Mouse (Mus musculus) cerebellum, adult 9-10 months (tissue): ENCODE results near the gene Tenm3.

Source experiments
- DNase-seq: peaks from one replicate; pipeline ENCODE4 v3.0.0; 2022

Gene Tenm3

DNA sequence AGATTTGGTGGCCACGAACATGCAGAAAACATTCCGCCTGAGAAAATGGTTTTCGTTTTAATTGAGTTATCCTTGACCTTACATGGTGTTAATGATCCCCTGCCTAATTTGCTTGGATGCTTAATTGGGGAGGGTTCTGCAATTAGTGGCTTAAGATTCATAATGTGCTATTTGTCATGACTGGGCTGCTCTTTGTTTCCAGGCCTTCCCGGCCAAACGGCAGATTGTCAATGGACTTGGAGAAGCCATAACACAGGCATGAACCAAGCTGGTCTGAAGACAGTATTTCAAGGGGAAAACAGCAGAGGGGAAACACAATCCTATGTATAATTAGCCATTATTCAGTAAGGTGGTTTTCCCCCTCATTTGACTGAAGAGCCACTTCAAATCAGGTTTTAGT lies 606.8 kb downstream of the Tenm3 start:
- no peak for DNase-seq

DNA sequence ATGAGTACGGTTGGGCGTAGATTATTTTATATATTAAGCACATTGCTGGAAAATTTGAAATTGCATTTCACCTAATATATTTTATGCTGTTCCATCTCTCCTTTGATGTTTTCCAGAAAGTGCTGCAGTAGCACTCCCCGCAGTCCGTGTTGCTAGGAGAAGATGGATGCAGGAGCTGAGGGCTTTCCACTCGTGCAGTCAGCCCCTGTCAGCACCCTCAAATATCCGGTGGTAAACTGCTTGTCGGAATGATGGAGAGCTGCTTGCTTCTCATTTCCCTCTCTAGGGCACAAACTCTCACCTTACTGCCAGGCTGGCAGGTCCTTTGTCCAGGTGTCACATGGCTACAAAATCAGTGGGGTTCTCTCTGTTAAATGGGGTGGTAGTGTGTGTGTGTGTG lies 610.8 kb downstream of the Tenm3 start:
- no peak for DNase-seq

DNA sequence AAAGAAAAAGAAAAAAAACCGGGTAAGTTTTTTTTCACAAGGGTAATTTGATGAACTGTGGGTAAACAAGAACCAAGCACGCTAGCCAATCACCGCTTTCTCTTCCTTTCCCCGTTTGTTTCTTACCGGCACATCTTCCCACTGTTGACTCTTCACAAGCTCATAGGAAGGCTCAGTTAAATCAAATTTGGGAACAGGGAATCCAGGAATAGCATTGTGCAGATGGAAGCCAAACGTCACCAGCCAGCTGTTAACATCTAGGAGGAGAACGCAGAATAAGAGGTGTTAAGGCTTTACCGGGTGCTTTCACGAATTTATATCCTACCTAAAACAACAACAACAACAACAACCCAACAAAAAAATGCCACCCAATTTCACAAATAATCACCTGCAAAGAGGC lies 611.9 kb downstream of the Tenm3 start:
- DNase-seq, result no peak

DNA sequence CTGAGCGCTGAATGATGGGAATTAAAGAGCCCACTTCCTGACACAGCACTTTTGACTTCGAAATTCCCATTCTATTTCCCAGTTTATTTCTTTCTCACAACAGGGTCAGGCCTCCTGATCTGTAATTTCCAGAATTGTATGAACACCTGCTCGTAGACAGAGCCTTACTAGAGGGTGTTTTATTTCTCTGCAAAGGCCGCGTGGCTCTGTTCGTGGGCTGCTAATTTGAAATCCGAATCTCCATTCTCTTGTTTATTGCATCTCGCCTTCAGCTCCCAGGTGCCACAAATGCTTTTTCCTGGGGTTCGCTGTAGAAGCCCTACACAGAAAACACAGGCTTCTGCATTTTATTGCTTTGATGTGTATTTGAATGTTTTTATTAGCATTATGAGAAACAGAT lies 612.4 kb downstream of the Tenm3 start:
- DNase-seq, result no peak

DNA sequence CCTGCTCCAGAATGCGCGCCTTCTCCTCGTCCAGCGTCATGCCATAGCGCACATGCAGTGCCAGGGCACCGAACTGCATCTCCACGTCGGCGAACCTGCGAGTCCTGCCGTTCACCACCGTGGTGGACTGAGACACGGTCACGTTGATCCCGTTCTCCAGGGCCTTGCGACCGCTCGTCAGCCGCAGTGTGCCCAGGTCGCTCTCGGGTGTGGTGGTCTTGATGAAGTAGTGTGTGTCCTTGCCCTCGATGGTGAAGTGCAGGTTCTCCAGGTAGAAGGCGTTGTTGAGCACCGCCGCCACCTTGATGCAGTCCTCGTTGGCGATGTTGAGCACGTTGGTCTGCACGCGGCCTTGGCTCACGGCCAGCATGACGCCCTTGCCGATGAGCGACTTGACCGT lies 615.1 kb downstream of the Tenm3 start:
- DNase-seq, result no peak

DNA sequence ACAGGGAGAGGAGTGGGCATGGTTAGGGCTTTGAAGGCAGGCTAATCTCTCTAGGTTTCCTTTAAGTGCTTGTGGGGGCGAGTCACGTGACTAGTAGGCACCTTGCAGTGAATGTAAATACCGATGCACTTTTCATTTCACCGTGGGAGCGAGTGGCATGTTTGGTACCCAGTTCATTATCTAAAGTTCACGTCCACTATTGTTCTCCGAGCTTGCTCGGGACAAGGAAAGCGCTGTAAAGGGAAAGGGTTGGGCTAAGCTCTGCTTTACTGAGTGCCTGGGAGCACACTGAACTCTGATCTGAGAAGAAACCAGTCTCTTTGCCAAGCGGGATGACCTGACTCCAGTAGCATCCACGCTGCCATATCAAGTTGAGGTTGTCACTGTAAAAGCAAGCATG lies 619.0 kb downstream of the Tenm3 start:
- no peak for DNase-seq

DNA sequence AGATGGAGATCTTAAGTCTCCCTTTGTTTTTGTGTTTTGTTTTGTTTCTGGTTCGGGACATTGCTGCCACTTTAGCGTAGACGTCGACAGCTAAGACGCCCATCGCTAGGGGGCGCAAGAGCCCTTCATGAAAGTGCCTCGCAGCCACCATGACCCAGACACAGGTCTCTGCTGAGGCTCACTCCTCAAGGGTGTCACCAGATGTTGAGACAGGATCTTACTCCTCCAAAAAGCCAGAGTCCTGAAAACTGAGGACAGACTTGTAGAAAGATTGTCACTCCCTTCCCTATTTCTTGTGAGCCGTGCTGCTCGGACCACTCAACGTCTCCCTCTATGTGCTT lies 621.4 kb downstream of the Tenm3 start:
- DNase-seq, result peak; percentile 50

DNA sequence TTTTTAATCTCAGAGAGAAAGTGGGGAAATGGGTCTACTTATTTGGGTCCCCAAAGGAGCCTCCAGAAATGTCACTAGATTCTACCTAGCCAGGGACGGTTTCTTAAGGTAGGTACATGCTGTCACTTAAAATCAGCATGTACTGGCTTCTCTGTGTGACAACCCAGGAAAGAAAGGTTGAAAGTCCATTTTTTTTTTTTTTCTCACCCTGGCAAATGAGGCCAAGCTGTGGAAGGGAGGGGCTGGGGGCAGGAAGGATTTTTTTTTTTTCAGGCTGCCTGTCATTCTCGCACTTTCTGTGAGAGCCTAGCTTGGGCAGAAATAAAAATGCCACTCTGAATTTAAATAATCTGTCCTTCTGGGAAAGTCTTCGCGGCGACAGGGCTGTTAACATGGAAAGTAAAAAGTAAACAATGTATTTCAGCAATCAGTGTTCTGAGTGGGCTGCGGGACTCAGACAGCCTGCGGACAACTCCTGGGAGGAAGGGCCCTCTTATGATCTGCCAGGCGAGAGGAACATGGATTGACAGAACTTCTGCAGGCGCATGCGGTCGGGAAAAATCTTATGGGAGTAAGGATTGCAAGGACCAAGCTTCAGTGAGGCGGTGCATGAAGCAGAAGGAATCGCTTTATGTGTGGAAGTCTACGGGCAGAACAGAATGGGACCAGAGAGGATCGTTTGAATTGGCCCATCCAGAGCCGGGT lies 621.9 kb downstream of the Tenm3 start:
- DNase-seq, result no peak

DNA sequence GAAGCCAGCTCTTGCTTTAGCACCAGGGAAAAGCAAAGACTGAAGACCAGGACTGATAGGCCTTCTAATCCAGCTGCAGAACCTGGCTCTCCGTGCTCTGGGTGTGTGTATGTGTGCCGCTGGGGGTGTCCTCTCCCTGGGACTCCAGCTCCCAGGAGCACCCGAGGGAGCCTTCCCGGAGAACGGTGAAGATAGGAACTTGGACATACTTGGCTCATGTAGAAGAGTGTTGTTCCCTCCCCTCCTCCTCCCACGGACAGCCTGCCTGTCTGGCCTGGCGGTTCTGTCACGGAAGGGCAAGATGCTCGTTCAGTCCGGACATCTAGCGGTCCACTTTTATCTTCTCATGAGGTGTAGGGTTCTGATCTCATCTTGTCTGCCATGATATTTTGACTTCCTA lies 622.4 kb downstream of the Tenm3 start:
- DNase-seq, result no peak

DNA sequence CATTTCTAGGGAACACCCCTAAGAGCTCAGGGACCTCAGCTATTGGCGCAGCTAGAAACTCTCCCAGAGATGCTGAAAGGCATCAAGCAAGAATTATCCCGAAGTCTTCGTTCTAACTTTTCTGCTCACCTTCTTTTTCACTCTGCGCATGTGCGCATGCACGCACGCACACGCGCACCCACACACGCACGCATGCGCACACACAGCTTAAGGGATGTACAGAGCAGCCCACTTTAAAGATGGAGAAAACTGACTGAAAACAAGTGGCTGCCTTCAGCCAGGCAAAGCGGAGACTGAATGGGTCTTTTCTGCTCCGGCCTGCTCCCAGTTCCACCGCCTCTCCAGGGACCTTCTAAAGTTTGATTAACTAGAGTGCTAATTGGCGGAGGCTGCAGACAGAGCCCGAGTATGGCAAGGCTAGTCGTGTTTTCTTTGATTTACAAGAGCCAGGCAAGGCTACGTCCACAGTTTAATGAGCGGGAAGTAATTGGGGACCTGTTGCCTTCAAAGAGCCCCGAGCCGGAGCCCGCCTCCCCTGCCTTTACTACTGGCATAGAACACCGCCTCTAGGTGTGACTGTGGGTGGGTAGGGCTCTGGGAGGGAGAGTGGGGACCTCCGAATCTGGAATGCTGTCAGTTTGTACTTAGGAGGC lies 623.1 kb downstream of the Tenm3 start:
- DNase-seq, result no peak

DNA sequence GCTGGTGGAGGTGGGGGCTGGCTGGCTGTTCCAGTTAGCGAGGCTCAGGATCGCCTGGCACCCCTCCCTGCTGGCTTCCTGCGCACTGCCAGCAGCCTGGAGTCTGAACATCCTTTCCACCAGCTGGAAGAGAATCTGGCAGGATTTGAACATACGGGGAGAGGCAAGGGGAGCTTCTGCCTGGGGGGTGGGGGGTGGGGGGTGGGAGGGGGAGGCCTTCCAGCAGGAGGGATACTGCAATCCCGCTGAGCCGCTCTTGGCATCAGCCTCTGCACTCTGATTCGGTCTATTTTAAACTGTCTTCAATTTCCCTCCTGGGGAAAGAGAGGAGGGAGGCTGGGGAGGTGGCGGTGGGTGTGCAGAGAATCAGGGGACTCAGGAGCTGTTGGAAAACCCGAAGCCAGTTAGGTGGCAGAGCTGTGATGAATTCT lies 628.7 kb downstream of the Tenm3 start:
- no peak for DNase-seq

DNA sequence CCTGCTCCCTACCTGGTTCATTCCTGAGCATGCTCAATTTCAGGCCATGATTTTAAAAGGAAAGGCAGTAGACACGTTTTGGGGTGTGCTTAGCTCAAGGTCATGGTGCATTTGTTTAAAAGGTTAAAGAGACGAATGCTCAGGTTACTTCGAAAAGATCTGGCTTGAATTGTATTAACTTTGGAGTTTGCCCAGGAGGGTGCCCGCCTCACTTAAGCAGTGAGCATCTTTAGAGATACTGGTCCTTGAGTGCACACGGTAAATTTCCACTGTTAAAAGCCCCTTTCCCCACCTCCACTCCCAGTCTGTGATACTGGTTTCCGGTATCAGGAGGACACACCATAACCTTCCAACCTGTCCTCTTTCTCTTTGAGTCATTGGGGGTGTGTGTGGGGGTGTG lies 629.4 kb downstream of the Tenm3 start:
- DNase-seq, result no peak

DNA sequence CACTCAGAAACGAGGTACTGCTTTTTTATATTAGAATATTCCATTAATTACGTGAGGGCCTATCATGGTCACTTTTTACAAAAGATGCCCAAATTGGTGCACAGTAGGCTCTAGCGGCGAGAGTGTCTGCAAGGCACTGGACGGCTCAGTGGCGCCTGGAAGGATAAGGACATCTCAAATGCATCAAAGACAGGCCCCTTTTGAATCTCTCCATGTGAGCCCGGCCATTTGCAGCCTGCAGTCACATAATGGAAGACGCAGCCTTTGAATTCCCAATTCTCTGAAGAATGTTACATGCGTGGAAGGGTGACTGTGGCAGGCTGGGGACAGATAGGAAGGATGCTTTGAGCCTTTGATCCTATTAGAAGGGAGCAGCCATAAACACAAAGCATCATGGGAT lies 631.8 kb downstream of the Tenm3 start:
- no peak for DNase-seq

DNA sequence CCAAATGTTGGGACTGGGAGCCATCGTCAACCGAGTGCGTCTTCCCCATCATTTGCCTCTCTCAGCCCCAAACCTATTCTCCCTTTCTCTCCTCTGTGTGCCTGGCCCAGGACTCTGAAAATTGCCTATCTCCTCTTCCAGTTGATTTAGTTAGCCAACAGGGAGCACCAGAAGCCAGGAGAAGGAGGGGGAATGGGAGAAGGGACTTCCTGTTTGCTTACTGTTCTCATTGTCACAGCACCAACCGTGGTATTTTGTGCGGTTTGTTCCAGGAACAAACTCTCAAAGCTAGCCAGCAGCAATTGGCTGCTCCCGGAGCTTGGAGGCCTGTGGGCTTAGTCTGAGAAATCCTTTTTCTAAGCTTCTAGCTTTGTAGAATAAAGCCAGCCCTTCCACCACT lies 636.2 kb downstream of the Tenm3 start:
- no peak for DNase-seq

DNA sequence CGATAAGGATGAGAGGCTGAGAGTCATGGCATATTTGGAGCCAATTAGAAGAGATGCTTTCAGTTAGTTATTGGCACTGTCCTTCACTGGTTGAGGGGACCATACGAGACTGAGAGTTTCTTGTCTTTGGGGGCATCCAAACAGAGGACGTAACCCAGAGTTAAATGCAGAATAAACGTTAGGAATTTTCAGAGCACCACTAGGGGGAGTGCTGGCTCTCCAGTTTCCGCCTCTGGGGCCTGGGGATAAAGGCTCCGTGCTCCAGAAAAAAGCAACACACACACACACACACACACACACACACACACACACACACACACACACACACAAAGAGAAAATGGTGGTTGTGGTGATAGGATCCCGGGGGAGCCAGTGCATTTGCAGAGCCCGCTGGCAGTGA lies 636.8 kb downstream of the Tenm3 start:
- no peak for DNase-seq

DNA sequence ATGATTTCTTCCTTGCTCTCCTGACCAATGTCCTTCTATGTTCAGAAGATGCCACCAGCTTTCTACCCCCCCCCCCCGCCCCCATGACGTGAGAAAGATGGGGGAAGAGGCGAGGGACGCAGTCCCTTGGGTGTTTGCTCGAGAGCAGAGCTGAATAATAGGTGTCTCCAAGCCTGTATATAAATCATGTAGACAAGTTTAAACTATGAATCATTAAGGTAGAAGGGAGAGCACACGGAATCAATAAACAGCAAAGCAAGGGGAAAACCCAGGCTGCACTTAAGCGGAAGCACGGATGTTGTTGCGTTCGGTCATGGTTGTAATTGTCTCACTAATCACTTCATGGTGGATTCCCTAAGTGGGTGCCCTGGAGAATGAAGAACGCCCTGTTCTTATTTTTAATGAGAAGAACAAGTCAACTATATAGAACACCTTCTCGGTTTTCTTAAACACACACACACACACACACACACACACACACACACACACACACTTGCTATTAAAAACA lies 638.9 kb downstream of the Tenm3 start:
- no peak for DNase-seq

DNA sequence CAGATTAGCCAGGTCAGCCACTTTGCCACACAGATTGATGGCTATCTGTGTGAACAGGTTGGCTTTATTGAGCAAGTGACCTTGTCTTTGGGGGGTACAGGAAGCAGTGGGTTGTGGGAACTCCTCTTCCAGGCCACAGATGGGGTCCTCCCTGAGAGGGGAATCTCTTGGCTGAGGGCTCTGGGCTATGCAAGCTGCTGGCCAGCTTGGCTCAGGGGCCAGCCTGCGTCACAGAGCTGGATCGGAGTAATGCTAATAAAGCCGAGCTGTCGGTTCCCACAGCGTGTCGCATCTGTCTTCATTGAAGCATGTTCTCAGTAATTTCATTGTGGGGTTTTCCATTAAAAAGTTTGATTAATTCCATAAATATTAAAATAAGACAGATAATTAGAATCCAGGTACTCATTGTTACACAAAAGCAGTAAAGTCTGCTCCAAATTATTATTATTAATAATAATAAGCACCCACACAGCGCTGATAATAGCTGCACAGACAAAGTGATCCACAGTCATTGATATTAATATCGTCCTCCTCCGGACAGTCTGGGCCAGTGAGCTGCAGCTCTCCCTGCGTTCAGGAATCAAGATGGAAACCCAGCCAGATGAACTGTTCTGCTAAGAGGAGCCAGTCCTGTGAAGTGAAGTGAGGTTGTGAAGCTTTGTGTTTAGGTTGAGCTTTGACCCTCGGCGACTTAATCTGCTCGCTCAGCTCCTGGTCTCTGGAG lies 639.5 kb downstream of the Tenm3 start:
- no peak for DNase-seq

DNA sequence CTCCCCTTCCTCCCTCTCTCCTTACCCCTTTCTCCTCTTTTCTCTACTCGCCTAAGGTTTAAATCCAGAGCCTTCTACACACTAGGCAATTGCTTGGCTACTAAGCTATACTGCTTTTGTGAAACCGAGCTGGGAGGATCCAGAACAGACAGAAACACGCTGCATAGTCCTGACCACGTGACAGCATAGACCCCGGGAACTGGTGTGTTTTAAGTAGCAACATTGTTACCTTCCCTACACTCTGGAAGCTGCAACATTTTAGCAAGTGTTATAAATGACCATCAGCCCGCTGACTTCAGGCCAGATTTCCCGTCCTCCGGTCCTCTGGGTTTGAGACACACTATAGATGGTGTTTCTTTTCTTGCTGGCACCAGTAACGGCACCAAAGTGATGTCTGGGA lies 640.1 kb downstream of the Tenm3 start:
- no peak for DNase-seq

DNA sequence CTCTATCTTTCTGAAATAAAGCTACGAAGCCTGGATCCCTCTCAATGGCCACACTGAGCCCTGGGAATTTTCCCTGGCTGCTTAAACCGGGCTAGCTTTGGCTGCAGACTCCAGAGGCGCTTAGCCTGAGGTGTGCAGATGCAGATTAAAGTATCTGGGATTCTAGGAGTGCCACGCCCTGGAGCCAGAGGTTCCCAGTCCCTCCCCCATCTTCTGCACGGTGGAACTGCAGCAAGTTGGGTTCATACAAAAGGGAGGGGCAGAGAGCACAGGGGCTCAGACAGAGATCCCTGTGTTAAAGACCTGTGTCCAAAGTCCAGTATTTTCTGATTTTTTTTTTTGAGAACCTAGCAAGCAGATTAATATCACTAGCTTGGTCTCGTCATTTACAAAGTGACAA lies 640.6 kb downstream of the Tenm3 start:
- no peak for DNase-seq

DNA sequence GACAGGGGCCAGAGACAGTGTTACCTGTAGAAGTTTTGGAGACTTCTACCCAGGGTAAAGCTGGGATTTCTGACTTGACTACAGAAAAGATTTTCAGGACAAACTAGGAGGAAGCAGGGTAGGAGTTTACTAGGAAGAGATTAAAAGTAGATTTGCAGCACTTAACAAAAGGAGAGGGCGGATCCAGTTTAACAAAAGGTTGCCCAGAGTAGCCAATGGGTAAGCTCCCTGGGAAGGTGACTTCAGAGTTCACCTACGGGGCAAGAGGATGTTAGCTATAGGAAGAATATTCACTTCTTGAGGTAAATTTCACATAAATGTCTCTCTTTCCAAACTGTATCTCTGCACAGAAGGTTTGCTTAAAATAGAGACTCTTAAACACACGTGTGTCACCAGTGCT lies 641.1 kb downstream of the Tenm3 start:
- no peak for DNase-seq

DNA sequence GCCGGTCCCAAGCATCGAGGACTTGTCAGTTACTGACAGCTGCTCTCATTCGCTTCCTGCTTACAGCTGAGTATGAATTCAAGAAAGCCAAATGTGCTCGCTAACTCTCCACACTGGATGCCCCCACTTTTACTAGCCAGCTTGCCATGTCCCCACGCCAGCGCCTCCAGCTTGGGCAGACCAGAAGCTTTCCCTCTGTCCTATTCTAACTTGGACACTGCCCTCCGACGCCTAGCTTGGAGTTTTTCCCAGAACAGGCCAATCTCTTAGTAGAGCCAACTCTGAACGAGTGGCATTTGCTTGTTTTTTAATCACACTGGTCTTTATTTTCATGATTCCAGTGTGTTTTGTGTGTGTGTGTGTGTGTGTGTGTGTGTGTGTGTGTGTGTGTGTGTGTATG lies 644.6 kb downstream of the Tenm3 start:
- DNase-seq, result no peak

DNA sequence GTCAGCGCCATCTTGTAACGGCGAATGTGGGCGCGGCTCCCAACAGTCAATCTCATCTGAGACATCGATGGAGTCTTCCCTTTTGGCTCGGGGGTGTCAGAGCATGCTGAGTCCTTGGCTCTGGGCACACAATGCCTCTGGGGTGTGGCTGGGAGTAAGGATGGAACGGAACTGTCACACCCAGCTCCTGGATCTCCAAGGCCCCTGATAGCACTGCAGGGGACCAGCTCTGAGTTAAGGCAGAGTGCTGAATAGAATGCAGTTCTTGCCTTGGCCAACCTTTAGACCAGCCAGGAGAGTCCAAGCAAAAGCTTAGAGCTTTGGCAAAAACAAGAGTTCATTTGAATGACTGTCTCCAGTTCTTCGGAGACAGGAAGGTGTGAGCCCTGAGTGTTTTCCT lies 647.8 kb downstream of the Tenm3 start:
- no peak for DNase-seq

DNA sequence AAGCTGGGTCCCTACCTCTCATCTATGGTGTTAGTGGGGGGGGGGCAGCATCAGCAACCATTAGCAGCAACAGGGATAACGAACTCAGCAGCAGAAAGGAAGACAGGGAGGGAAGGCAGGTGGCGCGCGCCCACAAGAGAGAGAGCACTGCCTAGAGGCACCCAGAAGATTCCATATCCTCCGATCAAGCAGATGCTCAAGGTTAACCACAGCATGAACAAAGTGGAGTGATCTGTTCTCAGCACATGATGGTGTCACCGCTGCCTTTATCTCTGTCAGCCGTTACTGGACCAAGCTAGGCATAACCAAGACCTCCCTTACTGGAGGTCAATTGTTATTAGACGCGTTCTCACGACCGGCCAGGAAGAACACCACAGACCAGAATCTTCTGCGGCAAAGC lies 655.2 kb downstream of the Tenm3 start:
- DNase-seq, result no peak

DNA sequence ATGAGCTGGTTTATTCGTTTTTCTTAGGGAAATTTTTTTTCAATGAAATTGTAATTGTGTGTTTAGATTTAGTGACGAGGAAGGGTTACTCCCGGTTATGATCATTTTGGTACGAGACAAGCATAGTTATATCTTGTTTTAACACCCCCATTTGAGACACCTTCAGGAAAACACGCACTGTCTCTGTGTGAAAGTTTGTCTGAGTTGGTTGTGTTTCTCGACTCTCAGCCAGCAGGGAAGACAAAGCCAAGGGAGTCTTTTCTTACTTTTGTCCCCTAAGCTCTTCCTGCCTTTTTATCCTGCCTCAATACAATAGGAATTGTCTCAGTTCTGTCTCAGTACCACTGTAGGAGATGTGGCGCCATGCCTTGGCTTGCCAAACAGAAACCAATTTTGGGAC lies 660.0 kb downstream of the Tenm3 start:
- no peak for DNase-seq
